Mouse (Mus musculus) myocyte (in vitro differentiated cells): ENCODE results near the gene Lekr1.

Experiments
- MYOG ChIP-seq, 3 experiments: IDR thresholded peaks; one replicate each; pipeline ENCODE4 v1.6.1; 2011; ENCODE audit warnings: control low read depth in 2 of 3, low read depth in 2 of 3, mild to moderate bottlenecking in 2 of 3; ENCODE audit not compliant: insufficient read length in 2 of 3, control insufficient read depth in 1 of 3, insufficient read depth in 1 of 3
- POLR2AphosphoS2 ChIP-seq: IDR thresholded peaks from one replicate; pipeline ENCODE4 v1.6.1; 2011; ENCODE audit warnings: low read depth, control low read depth; ENCODE audit not compliant: insufficient read length
- TCF12 ChIP-seq: IDR thresholded peaks from one replicate; pipeline ENCODE4 v1.6.1; 2011; ENCODE audit warnings: mild to moderate bottlenecking, control low read depth; ENCODE audit not compliant: poor library complexity, insufficient read depth, severe bottlenecking

GRCm38 (mm10) chr3:65859750-65860149, 193.7 kb downstream of the Lekr1 start:
- TF ChIP-seq MYOG (IDR thresholded peaks at IDR 0.05; ENCODE audit: control insufficient read depth in 1 of 3, insufficient read depth in 1 of 3, insufficient read length in 2 of 3, low read depth in 2 of 3) (no peak), POLR2AphosphoS2 (no peak), TCF12 (no peak)
